Mouse (Mus musculus) ovary, postnatal 36 days (tissue): ENCODE data around the gene Pde10a.

Source experiments
- DNase-seq: peaks from one replicate; pipeline ENCODE4 v3.0.0; 2022; ENCODE audit warnings: low spot score, mixed read lengths

Pde10a gene

GRCm38 (mm10) chr17:8892193-8892985, 367.2 kb downstream of the Pde10a start:
- no peak for DNase-seq

- DNase-seq = no peak
Measured at GRCm38 (mm10) chr17:8895991-8896390, 370.8 kb downstream of the Pde10a start.

GRCm38 (mm10) chr17:8897749-8898148, 372.6 kb downstream of the Pde10a start:
- no peak for DNase-seq

GRCm38 (mm10) chr17:8898221-8898620, 373.0 kb downstream of the Pde10a start:
- DNase-seq = no peak

GRCm38 (mm10) chr17:8899212-8899611, 374.0 kb downstream of the Pde10a start:
- DNase-seq = no peak

- no peak for DNase-seq
Measured at GRCm38 (mm10) chr17:8903555-8904283, 378.5 kb downstream of the Pde10a start.

GRCm38 (mm10) chr17:8910571-8910970, 385.4 kb downstream of the Pde10a start:
- DNase-seq = no peak

GRCm38 (mm10) chr17:8912933-8913332, 387.8 kb downstream of the Pde10a start:
- DNase-seq = no peak

GRCm38 (mm10) chr17:8915693-8916092, 390.5 kb downstream of the Pde10a start:
- DNase-seq = no peak

GRCm38 (mm10) chr17:8923074-8923473, 397.9 kb downstream of the Pde10a start:
- no peak for DNase-seq

GRCm38 (mm10) chr17:8923727-8924126, 398.6 kb downstream of the Pde10a start:
- no peak for DNase-seq

- DNase-seq = no peak
Measured at GRCm38 (mm10) chr17:8925819-8926383, 400.7 kb downstream of the Pde10a start.

- DNase-seq = no peak
Measured at GRCm38 (mm10) chr17:8928560-8928959, 403.4 kb downstream of the Pde10a start.

- no peak for DNase-seq
Measured at GRCm38 (mm10) chr17:8929636-8930035, 404.5 kb downstream of the Pde10a start.

GRCm38 (mm10) chr17:8935604-8936003, 410.4 kb downstream of the Pde10a start:
- no peak for DNase-seq

GRCm38 (mm10) chr17:8936603-8937002, 411.4 kb downstream of the Pde10a start:
- DNase-seq = no peak

GRCm38 (mm10) chr17:8951588-8951987, 426.4 kb downstream of the Pde10a start:
- no peak for DNase-seq

- no peak for DNase-seq
Measured at GRCm38 (mm10) chr17:8952951-8953350, 427.8 kb downstream of the Pde10a start.

GRCm38 (mm10) chr17:8958125-8958524, 433.0 kb downstream of the Pde10a start:
- no peak for DNase-seq

GRCm38 (mm10) chr17:8960386-8960785, 435.2 kb downstream of the Pde10a start:
- no peak for DNase-seq

- no peak for DNase-seq
Measured at GRCm38 (mm10) chr17:8961097-8961496, 435.9 kb downstream of the Pde10a start.

- no peak for DNase-seq
Measured at GRCm38 (mm10) chr17:8961644-8962043, 436.5 kb downstream of the Pde10a start.

- DNase-seq = no peak
Measured at GRCm38 (mm10) chr17:8965177-8965576, 440.0 kb downstream of the Pde10a start.
